Mouse (Mus musculus) mouse trophoblast stem cell (cell line): Measurements from ENCODE around the gene Plekha7.

ENCODE experiments used
- in situ Hi-C, 2 experiments: fragments of 300-500 bp; cut with MseI, MboI; formaldehyde crosslinking; loops; 2 replicates in 1 of 2; 3 replicates in 1 of 2; pipeline ENCODE4 v1.15.1; 2025

Gene Plekha7

GRCm38 (mm10) chr7:116134413-116135292 lies 173.5 kb downstream of the Plekha7 start:
- in situ Hi-C loops = no loop called here

GRCm38 (mm10) chr7:116132078-116132477 lies 176.1 kb downstream of the Plekha7 start:
- in situ Hi-C loops = no loop called here

GRCm38 (mm10) chr7:116131390-116131789 lies 176.8 kb downstream of the Plekha7 start:
- in situ Hi-C loops = no loop called here

- in situ Hi-C loops = loop anchor here in 1 of 2 experiments (10.0 kb wide), 1 partner anchor 195 kb away; no protein-coding TSS in a partner anchor
These were observed 178.8 kb downstream of the Plekha7 start for GRCm38 (mm10) chr7:116129374-116129773.

- in situ Hi-C loops = loop anchor here in 1 of 2 experiments (10.0 kb wide), 1 partner anchor 197 kb away; no protein-coding TSS in a partner anchor
These were observed 179.9 kb downstream of the Plekha7 start for GRCm38 (mm10) chr7:116128286-116128685.

GRCm38 (mm10) chr7:116127052-116127451 lies 181.1 kb downstream of the Plekha7 start:
- in situ Hi-C loops = loop anchor here in 1 of 2 experiments (10.0 kb wide), 1 partner anchor 198 kb away; no protein-coding TSS in a partner anchor

GRCm38 (mm10) chr7:116125671-116126070 lies 182.5 kb downstream of the Plekha7 start:
- in situ Hi-C loops = loop anchor here in 1 of 2 experiments (10.0 kb wide), 1 partner anchor 199 kb away; no protein-coding TSS in a partner anchor

GRCm38 (mm10) chr7:116124057-116124456 lies 184.1 kb downstream of the Plekha7 start:
- in situ Hi-C loops = loop anchor here in 1 of 2 experiments (10.0 kb wide), 1 partner anchor 201 kb away; no protein-coding TSS in a partner anchor

GRCm38 (mm10) chr7:116123597-116123985 lies 184.6 kb downstream of the Plekha7 start:
- in situ Hi-C loops = loop anchor here in 1 of 2 experiments (10.0 kb wide), 1 partner anchor 201 kb away; no protein-coding TSS in a partner anchor

GRCm38 (mm10) chr7:116122981-116123596 lies 185.1 kb downstream of the Plekha7 start:
- in situ Hi-C loops = loop anchor here in 1 of 2 experiments (10.0 kb wide), 1 partner anchor 202 kb away; no protein-coding TSS in a partner anchor

- in situ Hi-C loops = loop anchor here in 1 of 2 experiments (10.0 kb wide), 1 partner anchor 204 kb away; no protein-coding TSS in a partner anchor
These were observed 187.0 kb downstream of the Plekha7 start for GRCm38 (mm10) chr7:116121202-116121601.

GRCm38 (mm10) chr7:116120737-116121136 lies 187.4 kb downstream of the Plekha7 start:
- in situ Hi-C loops = loop anchor here in 1 of 2 experiments (10.0 kb wide), 1 partner anchor 204 kb away; no protein-coding TSS in a partner anchor

GRCm38 (mm10) chr7:116119306-116119857 lies 188.8 kb downstream of the Plekha7 start:
- in situ Hi-C loops = no loop called here

- in situ Hi-C loops = no loop called here
These were observed 192.2 kb downstream of the Plekha7 start for GRCm38 (mm10) chr7:116115991-116116390.

GRCm38 (mm10) chr7:116115216-116115930 lies 192.8 kb downstream of the Plekha7 start:
- in situ Hi-C loops = no loop called here

- in situ Hi-C loops = no loop called here
These were observed 196.6 kb downstream of the Plekha7 start for GRCm38 (mm10) chr7:116111546-116111945.

- in situ Hi-C loops = no loop called here
These were observed 197.5 kb downstream of the Plekha7 start for GRCm38 (mm10) chr7:116110661-116111060.

- in situ Hi-C loops = no loop called here
These were observed 205.1 kb downstream of the Plekha7 start for GRCm38 (mm10) chr7:116103091-116103490.

- in situ Hi-C loops = no loop called here
These were observed 208.1 kb downstream of the Plekha7 start for GRCm38 (mm10) chr7:116099952-116100528.

GRCm38 (mm10) chr7:116093466-116093850 lies 214.7 kb downstream of the Plekha7 start:
- in situ Hi-C loops = no loop called here
